Mouse (Mus musculus) hindlimb bud, embryonic 11.5 days (tissue): ENCODE measurements at regions not wholly inside any gene's neighbourhood (a gene's known extent, or its start where the extent isn't known, plus 50 kb on each side); places are given as distances from the start of the nearest gene placed in this dataset.
A peak's percentile ranks its signal among the peaks of the same experiment; 100 is the strongest.

Source experiments
- DNase-seq: peaks from one replicate; pipeline ENCODE4 v3.0.0-alpha.2; 2012; ENCODE audit warnings: low read depth, low spot score; ENCODE audit errors: extremely low spot score

DNA sequence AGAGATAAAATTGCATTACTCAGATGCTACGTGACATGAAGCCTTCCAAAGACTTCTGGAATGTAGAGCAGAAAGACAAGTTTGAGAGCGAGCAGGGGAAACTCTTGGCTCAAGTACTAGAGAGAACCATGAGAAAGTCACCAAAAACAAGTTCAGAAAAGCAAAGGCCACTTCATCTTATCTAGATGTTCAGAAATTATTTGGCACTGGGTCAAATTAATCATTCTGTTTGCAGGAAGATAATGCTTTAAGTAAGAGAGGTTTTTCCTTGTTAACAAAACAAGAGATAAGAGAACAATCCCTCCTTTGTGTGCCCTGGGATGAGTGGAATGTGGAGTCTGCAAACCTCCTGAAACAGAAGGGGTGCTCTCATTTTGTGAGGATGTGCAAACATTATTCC lies 565.6 kb upstream of the C030005K15Rik start:
- DNase-seq: no peak

DNA sequence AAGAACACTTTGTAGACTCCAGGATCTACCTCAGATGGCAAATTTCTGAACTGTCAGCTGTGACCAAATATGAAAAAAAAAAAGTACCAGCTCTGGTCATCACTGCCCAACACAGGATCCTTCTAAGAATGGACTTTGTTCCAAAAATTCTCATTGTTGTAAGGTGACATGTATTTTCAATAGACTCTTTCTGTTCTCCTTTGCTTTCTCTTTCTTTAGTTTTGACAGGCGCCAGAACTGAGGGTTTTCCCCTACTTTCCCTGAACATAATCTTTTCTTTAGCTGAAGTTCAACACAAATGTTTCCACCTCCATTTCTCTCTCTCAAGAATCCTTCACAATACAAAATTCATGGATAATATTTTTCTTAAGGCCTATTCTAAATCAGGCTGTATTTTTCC lies 579.1 kb upstream of the C030005K15Rik start:
- DNase-seq: no peak

DNA sequence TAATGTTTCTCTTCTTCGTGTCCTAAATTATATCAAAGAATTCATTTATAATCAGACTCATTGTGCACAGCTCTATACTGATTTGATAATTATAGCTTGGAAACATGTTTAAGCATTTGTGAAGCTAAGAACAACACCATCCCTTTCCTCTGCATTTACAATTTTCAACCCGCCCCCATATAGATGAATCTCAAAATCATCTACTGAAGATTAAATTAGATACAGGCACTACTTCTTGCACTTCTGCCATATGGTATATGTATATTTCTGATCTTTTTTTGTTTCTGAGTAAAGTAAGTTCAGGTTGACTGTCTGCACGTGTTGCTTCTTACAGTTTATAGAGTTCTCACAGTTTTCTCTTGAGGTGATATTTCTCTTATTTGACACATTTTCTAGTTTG lies 583.1 kb upstream of the C030005K15Rik start:
- DNase-seq: no peak

GRCm38 (mm10) chr10:98311403-98311802 lies 584.8 kb upstream of the C030005K15Rik start:
- no peak for DNase-seq

DNA sequence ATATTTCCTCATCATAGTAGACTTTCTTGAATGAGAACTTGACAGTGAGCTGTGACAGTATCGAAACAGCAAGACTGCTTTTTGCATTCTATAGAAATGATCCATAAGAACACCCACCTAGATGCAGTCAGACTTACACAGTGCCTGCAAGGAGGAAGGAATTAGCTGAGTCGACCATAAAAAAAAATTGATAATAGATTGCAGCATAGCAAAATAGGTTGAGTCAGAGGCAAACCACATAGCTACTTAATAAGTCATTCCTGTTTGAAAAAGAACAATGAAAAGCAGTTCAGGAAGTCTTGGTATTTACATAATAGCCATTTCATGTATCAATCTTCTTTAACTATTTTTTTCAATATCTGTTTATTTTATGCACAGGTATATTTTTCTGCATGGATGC lies 591.9 kb upstream of the C030005K15Rik start:
- DNase-seq: no peak

GRCm38 (mm10) chr10:98323846-98324245 lies 590.4 kb upstream of the Atp2b1 start:
- DNase-seq: no peak

- DNase-seq: no peak
Measured at GRCm38 (mm10) chr10:98324591-98324990, 589.6 kb upstream of the Atp2b1 start.

DNA sequence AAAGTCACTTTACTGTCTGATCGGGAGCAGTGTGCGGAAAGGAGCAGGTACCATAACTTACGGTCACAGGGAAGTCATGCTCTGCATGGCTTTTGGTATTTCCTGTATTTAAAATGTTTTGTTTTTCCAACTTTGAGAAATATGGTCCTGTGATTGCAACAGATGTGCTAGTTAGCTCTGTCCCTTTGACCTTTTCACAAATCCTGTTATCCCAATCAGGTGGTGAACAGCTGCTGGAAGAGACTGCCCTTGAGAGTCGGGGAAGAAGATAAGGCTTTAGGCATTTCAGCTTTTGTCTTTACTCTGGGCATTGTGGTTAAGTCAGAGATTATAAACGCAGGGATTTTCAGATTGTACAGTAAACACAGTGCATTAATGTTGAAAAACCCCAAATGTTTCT lies 588.5 kb upstream of the Atp2b1 start:
- DNase-seq: no peak

DNA sequence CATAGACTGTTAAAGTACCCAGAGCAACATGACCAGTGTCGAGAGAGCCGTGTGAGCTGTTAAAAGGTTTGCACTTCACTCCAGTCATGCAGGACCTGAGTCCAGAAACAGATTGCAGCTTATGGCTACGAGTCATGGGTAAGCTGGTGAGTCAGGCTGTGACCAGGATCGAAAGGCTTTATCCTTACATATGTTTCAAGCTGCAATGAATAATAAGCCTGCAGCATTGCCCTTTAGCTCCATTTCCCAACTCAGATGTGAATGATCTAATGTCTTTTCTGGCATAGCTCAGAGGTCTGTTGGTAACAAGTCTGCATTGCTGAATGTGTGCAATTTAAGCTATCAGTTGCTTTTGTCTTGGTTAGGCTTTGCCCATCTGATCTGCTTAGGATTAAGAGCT lies 581.5 kb upstream of the Atp2b1 start:
- DNase-seq: no peak

DNA sequence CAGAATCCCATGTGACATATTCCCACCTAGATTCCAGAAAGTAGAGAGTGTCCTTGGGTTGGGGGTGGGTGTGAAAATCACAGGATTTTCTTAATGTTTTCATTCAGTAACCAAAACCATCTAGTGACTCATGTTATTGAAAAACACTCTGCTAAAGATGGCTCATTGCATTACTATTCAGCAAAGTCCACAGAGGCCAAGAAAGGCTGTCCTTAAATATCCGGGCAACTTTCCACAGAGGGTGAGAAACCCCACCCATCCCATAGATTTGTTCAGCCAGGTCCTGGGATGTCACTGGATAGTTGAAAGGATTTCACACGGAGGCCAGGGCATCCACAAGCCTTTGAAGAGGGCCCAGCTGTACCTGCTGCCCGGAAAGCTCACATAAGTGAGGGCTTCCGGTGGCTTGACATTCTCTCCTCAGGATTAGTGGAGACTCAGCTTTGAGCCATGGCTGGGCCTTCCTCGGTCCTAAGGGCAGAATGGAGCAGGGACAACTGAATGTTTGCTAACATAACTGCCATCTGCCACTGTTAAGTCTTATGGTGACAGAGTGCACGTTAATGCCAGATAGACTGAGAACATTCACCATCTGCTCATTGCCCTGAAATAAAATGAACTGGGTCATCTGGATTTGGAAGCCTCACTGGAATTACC lies 580.7 kb upstream of the Atp2b1 start:
- no peak for DNase-seq

DNA sequence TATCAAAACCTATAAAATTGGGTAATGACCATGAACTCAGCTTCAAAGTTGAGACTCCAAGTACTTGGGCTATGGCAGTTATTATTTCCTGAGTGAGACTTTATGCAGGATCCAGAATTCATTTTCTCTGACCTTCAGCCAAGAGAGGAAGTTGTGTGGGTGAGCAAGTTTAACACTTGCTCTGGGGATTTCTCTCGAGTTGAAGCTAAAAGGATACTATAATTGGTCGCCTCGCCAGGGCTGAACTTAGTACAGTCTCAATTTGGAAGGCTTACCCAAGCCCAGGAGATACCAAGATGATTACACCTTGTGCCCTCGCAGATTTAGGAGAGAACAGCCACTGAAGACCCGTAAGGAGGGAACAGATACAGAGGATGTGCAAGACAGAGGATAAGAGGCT lies 570.4 kb upstream of the Atp2b1 start:
- no peak for DNase-seq

GRCm38 (mm10) chr10:98349466-98349865 lies 564.7 kb upstream of the Atp2b1 start:
- no peak for DNase-seq

DNA sequence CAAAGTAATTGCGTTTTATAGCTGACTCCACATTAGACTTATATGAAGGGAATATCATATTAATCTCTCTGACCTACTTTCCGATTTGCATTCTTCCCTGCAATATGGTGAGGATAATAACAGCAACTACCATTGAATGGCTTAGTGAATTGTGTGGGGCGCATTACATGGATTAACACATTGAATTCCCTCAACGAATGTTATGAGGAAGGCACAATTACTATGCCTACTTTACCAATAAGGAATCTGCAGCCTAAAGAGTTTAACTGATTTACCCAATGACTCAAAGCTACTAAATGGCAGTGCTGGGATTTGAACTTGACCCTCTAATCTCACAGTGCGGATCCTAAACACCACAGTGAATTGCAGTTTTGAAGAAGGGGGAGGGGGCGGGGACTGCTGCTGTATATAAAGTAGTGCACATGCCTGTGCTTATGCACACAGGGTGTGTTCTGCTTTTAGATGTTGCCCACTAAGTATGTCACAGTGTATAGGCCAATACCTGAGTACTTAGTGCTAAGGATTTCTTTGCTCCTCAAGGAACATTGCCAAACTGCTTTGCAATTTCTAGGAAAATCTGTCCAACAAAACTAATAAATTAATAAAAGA lies 563.8 kb upstream of the Atp2b1 start:
- no peak for DNase-seq

- DNase-seq: no peak
Measured at GRCm38 (mm10) chr10:98352061-98352460, 562.1 kb upstream of the Atp2b1 start.

DNA sequence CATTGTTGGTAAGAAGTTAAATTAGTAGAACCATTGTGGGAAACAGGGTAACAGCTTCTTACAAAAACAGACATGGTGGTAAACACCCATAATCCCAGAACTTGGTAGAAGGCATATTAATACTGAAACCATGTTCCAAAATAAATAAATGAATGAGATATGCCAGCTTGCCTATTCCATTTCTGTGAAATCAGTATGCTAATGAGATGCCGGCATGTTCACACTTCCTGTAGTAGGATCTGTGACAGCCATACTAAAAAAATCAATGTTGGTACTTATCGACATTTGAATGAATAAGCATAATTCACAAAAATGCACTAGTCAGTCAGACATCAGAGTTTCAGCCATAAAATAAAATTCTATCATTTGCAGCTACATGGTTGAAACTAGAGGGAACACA lies 559.7 kb upstream of the Atp2b1 start:
- DNase-seq: no peak

DNA sequence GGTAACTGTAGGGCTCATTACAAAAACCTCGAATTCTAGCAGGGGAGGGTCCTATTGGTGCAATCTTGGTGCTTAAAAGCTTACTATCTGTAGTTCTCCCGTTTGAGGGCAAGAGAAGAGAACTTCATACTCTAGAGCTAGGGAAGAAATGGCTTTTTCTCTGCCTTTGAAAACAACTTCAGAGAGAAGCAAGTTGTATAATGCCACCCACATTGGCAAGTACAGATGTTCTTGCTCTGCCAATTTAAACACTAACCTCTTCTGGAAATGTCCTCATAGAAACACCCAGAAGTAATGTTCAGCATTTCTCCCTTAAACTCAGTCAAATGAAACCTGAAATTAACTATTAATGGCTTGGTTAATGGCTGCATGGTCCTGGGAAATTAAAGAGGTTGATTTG lies 549.6 kb upstream of the Atp2b1 start:
- DNase-seq: no peak

DNA sequence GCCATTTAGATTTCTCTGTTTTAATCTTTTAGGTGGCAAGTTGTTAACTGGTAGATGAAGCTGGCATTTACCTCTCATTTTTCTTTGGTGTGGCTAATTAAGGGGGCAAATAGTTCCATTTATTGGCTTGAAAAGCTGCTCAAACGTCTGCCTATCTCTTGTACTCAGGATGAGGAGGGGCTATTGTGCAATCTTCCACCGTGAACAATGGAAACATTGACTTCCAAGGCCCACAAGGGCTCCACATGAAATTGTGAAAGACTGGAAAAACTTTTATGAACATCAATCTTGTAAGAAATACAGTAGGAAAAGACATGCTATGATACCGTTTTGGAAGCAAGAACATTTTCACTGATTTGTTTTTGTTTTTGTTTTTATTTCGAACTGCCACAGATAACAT lies 541.6 kb upstream of the Atp2b1 start:
- DNase-seq: no peak

- peak; percentile 67 for DNase-seq
Measured at GRCm38 (mm10) chr10:98373314-98373713, 540.9 kb upstream of the Atp2b1 start.

DNA sequence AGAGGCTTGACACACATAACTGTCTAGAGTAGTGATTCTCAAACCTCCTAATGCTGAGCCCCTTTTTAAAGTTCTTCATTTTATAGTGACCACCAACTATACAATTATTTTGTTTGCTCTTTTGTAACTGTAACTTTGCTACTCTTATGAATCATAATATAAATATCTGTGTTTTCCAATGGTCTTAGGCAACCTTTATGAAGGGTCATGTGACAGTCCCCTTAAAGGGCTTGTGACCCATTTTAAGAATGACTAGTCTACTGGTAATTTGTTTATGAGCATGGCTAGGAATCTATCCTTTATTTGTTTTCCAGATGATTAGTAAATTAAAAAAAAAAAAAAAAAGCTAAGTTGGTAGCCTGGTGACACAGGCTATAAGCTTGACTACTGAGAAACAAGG lies 539.5 kb upstream of the Atp2b1 start:
- DNase-seq: no peak

GRCm38 (mm10) chr10:98388543-98388942 lies 525.7 kb upstream of the Atp2b1 start:
- DNase-seq: no peak

- no peak for DNase-seq
Measured at GRCm38 (mm10) chr10:98399864-98400263, 514.3 kb upstream of the Atp2b1 start.

DNA sequence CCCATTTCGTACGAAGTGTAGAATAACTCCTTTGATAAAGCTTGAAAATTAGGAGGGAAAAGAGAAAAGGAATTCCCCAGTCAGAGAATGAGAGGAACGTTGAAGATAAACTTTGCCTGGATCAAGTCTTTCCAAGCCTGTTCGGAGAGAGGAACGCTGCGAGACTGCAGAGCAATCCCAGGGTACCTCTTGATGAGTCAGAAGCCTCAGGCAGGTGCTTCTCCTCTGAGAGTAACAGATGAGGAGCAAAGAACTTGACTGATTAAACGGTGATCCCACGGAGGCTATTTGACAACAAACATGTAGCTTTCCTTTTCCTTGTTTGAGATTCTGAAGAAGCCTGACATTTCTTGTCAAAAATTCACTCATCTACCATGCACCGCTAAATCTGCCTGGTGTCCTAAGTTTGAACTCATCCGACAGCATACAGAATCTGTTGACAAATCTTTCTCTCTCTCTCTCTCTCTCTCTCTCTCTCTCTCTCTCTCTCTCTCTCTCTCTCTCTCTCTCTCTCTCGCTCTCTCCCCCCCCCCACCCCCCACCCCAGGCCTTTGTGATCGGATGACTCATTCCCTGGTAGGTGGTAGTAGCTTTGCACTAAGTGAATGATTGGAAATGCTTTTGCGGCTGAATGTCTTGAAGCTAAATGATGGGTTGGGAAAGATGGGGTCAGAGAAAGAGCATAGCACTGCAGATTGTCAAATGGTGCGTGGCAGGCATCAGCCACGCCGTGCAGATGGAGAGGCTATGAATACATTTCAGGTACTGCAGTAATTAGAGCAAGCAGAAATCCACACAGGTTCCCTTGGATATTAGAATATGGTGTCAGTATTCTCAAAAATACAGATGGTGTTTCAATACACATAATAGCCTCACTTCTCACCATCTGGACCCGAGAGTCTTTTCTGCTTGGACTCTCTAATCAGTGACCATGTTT lies 496.1 kb upstream of the Atp2b1 start:
- DNase-seq: no peak
